Mouse (Mus musculus) left cerebral cortex, adult 9 months (tissue): ENCODE data around the gene Ppp1r12b.
A peak's percentile ranks its signal among the peaks of the same experiment; 100 is the strongest.

Source experiments
- DNase-seq, 2 experiments: peaks; one replicate each; pipeline ENCODE4 v3.0.0; 2022; ENCODE audit warnings: low spot score in 2 of 2

Ppp1r12b gene

DNA sequence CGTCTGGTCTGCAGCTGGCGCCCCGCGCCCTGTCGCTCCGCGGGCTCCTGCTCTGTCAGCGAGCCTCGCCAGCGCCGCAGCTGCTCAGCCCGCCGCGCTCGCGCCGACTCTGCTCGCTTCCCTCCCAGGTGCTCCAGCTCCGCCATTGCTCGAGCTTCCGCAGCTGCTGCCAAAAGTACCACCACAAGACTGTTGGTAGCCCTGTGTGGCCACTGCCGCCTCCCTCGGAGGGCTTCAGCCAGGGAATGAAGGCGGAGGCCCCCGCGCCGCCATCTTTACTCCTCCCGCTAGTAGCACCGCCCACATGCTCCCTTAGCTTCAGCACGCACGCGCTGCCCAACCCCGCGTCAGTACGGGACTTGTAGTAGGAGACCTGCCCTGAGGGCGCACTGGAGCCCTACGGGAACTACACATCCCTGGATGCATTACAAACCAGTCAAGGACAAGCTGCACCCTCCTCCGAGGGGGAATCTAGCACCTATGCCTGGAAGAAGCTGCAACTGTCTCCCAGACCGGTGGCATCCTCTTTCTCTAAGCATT, at the start of gene Ppp1r12b:
Gene Ppp1r12b, minus strand, starts transcription at position 306 of the 540 bp plus-strand sequence.
- DNase-seq: peak; percentile 98 to 99

DNA sequence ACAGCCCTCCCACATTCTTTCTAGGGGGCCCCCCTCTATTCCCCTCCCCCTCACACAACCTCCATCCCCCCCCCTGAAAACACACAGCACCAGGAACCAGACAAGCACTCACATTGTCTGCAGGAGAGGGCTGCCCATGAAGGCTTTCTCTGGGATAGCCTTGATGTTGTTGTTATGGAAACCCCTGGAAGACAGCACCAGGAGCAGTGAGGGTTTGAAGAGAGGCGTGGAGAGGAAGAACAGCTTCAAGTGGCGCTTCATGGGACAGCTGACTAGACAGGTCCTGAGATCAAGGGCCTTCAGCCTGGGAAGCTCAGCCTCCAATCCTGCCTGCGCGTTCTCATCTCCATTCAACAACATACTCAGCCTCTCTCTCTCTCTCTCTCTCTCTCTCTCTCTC, 47.6 kb upstream of the Ppp1r12b start:
- DNase-seq: no peak

DNA sequence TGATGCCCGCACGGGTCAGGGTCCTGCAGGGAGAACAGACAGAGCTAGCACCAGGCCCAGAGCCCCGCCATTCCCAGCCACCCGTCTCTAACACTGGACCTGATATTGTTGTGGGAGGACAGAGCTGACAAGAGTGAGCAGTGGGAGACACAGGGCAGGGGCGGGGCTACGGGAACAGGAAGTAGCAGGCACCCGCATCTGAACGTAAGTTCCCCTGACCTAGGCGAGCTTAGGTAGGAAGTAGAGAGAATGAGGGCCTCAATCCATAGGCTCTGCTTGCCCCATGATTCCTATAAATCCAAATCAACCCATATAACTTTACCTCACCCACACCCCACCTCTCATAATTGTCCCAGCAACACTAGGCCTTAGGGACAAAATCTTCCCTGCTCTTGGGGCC, 44.8 kb upstream of the Ppp1r12b start:
- DNase-seq: no peak

DNA sequence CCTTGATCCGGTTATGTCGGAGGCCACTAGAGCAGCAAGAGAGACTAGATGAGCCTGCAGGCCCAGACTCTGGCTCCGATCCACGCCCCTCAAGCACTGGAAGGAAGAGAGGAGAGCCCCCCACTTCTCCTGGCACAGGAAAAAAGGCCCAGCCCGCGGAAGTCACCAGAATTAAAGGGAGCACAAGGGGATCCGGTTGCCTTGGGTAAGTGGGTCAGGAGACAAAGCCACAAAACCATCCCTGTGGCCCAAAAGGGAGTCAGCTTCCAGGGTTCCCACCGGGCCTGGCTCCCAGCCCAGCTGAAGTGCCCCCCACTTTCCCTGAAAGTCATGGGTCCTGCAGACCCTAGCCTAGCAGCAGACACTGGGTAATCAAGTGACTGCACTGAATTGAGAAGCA, 42.5 kb upstream of the Ppp1r12b start:
- no peak for DNase-seq

DNA sequence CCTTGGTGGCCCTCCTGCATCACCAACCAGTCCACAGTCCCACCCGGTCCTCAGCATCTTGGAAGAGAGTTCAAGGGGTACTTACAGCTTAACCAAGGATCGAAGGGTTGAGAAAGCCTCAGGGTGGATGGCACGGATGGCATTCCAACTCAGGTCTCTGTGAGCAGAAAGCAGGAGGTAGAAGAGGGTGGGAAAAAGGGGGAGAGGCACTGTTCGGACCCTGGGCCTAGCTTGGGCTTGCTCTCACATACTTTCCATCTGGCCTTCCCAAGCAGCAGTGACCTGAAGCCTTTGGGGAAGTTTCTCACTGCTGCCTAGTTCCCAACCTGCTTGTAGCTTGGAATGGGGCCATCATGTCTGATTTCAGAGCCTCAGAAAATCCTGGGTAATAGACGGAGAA, 41.8 kb upstream of the Ppp1r12b start:
- DNase-seq: no peak

DNA sequence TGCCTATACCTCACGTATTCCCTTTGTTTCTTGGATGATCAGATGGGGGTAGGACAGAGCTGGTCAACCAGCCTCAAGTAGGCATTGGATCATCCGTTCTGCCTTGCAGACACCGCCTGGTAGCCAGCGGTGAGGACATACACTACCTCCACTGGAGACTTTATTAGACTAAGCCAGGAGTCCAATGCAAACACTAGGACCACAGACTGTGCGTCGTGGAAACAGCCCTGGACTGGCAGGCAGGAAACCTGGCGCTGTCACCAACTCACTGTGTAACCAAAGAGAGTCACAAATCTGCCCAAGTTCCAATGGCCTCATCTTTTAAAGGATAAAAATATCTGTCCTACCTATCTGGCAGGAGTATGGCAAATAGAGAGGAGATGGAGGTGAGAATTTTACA, 40.7 kb upstream of the Ppp1r12b start:
- DNase-seq: no peak

DNA sequence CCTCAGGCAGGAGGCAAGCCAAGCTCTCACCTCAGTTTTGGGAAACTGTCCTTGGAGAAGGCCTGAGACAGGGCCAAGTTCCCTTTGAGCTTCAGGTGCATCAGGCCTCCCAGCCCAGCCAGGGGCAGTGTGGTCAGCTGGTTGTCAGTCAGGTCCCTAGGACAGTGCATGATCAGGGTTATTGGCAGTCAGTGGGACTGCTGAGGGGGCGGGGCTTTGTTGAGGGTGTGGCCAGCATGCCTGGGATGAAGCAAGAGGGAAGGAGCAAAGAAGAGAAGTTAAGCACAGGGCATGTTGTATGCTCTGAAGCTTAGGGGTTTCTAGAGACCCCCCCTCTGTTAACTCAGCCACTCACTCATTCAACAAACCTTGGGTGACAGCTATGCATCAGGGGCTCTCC, 40.2 kb upstream of the Ppp1r12b start:
- DNase-seq: no peak

DNA sequence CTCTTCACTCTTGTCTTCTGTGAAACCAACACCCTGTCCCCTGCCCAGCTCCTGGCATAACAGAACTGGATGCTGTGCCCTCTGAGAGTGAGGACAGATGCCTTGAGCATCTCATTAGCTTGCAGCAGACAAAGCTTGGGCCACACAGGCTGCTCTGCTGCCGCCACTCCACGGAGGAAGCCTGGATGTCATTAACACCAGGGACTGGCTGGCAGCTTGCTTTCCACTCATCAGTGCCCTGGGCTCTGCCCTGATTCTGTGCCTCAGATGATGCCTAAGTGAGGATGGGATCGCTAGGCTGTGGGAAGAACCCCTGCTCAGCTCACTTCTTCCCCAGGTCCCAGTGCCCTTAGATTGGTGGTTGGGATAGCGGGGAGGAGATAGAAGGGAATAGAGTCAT, 39.7 kb upstream of the Ppp1r12b start:
- DNase-seq: no peak

DNA sequence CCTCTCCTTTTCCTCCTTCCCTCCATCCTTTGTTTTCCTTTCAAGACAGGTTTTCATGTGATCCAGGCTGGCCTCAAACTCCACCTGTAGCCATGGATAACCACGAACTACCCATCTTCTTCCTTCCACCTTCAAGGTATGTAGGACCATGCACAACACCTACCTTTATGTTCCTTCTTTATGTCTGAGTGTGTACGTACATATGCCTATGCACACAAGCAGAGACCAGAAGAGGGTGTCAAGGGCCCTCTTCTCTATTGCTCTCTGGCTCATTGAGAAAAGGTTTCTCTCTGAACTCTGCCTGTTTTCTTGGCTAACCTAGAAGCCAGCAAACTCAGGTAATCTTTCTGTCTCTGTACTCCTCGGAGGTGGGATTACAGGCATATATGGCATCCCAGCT, 39.0 kb upstream of the Ppp1r12b start:
- DNase-seq: no peak

DNA sequence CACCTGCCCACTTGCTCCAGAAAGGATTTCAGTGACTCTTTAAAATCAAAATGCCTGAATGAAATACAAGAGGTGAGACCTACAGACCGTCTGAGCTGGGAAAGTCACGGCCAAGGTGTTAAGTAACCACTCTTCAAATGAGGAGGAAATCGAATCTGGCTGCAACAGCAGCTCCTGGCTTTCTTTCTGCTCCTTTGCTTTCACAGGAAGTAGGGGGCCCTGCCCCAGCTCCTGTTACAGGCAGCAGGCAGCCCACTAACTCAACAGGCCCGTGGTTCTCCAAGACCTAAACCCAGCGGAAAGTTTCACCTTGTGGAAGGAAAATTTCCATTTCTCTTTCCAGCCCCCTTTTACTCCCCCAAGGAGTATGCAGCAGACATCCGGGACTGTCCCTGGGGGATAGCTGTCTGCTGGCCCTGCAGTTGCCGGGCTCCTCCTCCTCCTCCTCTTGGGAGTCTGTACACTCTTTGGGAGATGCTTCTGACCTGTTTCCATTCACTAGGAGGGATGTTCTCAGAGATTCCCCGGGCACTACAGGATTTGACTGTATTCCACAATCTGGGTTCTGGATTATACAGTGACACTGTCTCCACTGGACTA, 36.4 kb upstream of the Ppp1r12b start:
- no peak for DNase-seq

DNA sequence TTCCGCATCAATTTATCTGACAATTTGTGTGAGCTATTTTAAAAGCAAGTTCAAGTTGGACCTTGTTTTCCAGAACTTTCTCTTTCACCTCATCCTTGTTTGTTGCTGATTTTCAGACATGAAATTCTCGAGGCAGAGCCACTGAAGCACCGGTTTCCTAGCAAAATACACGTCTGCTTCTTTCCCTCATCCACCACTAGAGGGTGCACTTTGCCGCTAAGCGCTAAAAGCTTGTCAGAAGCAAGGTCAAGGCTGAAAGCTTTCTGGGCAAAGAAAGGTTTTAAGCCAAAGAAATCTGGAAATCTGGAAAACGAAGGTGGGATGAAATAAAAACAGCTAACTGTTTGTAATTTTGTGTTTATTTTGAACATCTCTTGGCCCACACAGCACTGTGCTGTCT, 33.6 kb upstream of the Ppp1r12b start:
- DNase-seq: peak; percentile 35 to 86

DNA sequence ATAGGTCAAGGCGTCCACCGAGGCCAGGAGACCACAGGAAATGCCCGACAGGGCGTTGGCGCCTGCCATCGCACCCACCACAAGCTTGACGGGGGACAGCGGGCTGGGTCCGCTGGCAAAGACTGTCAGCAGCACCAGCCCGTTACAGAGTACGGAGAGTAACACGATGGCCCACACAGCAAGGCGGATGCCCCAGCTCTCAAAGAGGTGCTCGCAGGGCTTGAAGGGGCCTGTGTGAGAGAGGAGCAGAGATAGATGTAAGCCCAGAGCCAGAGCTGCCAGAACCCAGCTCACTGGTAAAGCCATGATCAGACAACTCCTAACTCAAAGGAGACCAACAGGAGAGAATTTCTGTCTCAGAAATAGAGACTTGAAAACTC, 32.2 kb upstream of the Ppp1r12b start:
- DNase-seq: no peak

DNA sequence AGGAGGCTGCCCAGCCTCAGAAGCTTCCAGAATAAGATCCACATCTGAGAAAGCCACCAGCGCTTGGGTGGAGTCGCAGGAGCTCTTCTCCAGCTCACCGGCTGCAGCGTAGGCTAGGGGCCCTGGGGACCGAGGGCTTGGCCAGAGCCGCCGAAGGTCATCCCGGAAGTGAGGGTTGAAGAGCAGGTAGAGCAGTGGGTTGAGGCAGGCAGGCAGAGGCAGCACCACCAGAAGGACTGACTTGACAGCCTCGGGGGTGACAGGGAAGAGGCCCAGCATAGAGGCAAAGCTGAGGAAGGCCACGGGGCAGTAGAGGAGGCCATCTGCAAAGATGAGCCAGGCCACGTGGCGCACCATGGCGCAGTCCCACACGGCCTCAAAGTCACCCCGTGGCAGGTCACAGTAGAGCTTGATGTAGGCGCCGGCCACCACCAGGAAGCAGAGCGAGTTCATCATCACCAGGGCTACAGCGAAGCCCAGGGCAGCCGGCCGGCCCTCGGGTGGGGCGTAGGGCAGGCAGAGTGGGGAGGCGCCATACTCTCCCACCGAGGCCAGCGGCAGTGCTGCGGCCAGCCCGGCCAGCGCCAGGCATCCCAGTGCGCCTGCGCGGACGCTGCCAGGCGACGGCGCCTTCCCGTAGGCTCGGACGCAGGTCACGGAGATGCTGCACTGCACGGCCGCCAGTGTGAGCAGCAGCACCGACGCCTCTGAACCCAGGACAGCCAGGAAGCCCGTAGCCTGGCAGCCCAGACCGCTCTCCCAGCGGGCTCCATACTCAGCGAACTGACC, 31.6 kb upstream of the Ppp1r12b start:
- peak in 1 of 2 experiments; percentile 33 for DNase-seq

DNA sequence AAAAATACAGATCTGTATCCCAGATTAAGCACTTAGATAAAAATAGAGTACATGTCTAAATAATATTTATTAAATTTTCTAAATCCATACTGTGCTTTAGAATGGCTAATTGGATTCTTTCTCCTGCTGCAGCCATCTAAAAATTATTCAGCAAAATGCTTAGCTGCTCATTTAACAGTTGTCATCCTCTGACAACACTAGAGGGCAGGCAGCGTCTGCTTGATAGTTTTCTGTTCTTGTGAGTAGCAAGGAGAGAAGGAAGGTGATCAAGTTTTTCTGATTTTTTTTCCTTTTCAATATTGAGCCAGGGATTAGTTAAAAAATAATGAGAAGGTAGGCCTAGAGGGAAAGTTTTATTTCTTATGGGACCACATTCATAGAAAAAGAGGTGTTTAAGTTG, 17.2 kb upstream of the Ppp1r12b start:
- DNase-seq: peak in 1 of 2 experiments; percentile 28

DNA sequence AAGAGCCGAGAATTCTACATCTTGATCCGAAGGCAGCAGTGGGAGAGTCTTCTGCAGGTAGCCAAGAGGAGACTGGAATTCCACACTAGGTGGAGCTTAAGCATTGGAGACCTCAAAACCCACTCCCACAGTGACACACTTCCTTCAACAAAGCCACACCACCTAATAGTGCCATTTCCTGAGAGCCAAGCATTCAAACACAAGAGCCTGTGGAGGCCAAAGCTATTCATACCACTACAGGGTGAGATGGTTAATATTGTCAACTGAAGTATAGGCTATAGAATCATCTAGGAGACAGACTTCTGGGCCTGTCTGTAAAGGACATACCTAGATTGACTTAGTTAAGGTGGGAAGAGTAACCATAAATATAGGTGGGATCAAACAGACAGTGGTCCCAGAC, 9.7 kb upstream of the Ppp1r12b start:
- no peak for DNase-seq

DNA sequence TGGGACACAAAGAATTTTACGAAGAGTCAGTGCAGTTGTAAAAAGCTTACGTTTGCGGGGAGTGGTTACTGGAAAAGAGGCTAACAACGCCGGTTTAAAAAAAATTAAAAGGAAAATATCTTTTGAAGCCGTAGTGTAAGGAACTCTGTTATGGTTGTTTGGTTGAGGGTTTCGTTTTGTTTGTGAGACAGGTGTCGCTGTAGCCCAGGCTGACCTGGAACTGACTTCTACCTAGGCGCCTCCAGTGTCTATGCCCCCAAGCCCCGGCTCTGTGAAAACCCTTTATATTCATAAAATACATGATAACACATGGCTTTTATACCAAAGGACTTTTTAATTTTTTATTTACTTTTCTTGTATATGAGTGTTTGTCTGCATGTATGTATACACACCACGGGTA, 7.1 kb upstream of the Ppp1r12b start:
- no peak for DNase-seq

DNA sequence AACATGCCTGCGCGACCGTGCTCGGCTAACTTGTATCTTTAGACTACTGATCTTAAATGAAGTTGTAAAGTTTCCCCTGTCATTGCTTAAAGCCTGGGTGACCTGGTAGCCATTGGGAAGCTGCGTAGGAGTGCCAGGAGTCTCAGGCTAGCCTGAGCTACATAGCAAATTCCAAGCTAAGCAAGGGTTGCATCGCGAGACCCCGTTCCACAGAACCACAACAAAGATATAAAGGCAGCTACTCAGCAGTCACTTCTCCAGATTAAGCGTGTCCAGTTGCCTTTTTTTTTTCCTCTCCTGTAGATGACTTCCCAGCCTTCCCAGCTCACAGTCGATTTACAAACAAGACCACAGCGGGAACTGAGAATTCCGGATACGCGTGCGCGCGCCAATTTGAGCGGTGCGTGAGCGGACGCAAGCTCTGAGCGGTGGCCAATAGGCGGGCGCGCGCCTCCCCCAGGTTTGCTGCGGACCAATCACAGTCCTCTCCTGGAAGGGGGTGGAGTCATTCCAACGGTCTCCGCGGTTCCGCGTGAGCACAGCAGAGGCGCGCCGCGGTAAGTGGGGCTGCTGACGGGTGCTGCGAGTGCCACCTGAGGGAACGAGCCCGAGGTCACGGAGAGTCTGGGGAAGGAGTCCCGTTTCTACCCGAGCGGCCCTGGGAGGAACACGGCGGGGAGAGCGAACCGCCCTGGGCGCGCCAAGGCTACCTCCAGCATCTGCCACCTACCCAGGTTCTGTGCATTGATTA, 6.5 kb upstream of the Ppp1r12b start, which contains the start of gene Ube2t:
Gene Ube2t, plus strand, starts transcription at position 513 of the 751 bp plus-strand sequence.
- DNase-seq: peak; percentile 82 to 94

DNA sequence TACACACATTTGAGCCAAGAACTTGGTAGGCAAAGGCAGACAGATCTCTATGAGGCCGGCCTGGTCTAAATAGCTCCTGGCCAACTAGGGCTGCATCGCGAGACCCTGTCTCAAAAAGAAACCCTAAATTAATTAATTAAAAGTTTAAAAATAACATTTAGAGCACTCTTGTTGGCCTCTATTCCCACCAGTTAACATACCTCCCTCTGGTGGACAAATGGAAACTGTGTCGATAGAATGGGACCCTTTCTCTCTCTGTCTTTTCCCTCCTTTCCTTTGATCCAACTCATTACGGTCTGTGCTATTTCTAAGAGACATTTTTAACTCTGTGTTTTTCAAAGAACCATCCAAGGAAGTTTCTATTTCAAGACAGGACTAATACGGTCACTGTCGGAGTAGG, 4.9 kb upstream of the Ppp1r12b start:
- no peak for DNase-seq

DNA sequence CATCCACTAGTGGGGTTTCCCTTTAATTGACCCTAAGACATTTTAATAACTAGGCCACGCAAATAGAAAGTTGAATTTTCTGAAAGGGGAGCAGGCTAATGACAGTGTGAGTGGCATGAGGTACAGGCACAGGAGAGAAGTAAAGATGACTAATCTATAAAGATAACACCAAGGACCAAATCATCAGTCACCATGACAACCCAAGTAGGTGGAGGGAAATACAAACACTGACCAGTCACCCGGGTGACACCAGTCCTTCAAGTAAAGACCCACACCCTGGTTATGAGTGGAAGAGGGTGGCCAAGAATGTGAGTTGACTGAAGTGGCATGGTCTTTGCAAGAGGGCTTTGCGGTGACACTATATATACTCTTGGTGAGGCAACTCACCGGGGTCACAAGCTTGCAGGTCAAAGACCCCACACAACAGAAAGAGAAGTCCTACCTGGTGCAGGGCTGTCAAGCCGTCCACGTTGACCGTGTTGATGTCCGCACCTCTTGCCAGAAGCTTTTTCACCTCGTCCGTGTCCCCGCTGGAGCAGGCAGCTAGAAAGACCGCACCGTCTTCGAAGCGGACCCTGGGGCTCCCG, 599 bp downstream of the Ppp1r12b start:
- DNase-seq: peak in 1 of 2 experiments; percentile 26

DNA sequence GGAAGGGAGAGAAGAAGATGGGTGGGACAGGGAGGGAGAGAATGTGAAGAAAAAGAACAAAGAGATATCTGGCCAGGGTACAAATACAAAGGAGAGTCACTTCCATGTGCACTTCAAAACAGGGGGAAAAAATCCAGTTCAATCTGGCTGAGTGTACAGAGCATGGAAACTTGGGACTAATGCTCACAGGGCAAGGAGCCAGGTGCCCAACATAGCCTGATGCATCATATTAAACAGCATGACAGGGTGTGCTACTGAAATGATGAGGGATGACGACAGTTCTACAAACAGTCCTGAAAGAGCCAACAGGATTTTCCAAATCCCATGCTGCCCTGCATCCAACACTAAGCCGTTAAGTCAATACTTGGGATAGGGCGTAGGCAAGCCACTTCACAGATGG, 5.8 kb downstream of the Ppp1r12b start:
- DNase-seq: no peak

DNA sequence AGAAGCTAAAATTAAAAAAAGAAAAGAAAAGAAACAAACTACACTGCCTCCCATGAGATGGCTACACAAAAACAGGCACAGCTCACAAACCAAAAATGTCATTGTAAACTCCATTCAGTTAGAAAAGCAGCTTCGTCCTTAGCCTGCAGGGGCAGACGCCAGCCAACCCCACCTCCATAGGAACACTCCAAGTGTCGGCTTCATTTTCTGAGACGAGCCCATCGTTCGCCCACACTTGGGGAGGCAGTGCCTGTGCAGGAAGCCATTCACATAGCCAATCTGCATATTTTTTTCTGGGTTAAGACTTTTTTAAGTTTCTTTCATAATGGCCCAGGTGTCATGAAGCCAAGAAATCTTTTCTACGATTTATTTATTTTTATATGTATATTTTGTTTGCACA, 8.2 kb downstream of the Ppp1r12b start:
- DNase-seq: peak in 1 of 2 experiments; percentile 10

DNA sequence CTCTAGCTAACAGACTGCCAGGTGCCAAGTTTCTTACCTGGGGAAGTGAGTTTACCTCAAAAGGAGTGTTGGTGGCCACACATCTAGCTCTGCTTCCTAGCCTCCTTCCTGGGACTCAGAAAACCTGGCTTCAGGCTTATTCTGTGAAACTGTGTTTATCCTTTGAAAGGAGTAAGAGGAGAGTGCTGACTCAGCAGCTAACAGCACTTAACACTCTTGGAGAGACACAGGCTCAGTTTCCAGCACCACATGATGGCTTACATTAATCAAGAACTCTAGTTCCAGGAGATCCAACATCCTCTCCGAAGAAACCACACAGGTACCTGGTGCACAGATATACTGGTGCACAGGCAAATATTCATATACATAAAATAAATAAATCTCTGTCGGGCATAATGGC, 12.8 kb downstream of the Ppp1r12b start:
- no peak for DNase-seq
